Mouse (Mus musculus): ENCODE measurements around the gene Mpped1.

- TF ChIP-seq CTCF (conservative IDR thresholded peaks at IDR 0.05; ENCODE audit: insufficient read depth, insufficient read length, low read depth, low read length): no peak
- TF ChIP-seq POLR2A (IDR thresholded peaks at IDR 0.05; ENCODE audit: low read depth, low read length): no peak
Measured at GRCm38 (mm10) chr15:83789046-83789445, 9.8 kb downstream of the Mpped1 start.

All from kidney, adult 2 months (tissue).